Mouse (Mus musculus): ENCODE data around the gene Olfr1153. TPM values are rescaled to one million over a fixed set of nuclear protein-coding genes. Genes with fewer than 3 reads are reported as not detected.

The Olfr1153 gene
- not detected in 2 replicates for polyA plus RNA-seq (2015; fragmentation: Nextera tagmentation; extraction: Ambion mirVana)

DNA sequence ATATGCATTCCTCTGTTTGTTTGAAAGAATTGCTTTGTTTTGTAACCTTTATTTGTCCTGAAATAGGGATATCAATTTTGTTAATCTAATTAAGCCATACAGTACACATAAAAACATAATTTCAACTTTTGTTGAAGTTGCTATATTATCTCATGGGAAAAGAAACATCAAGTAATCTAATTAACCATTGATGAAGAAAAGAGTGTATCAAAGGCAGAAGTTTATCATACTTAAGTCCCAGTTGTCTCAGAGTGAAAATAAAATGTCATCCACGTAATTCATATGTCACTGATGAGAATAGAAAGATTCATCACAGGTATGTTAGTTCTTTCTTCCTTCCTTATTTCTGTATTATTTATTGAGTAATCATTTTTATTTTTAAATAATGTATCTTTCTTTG, at the start of gene Olfr1153:
Gene Olfr1153 (plus strand): TSS at position 301 of the 400 bp plus-strand sequence.
- Histone ChIP-seq H3K4me1 (replicated peaks) (no peaks in the 10 kb centered on the region), H3K4me3 (no peak within 1 kb of the TSS), H3K27ac (no peak within 1 kb of the TSS), H3K36me3 (no peaks in the 10 kb centered on the region), H3K9me3 (no peaks in the 10 kb centered on the region), H3K9ac (no peak within 1 kb of the TSS), H3K27me3 (no peaks in the 10 kb centered on the region), H3K4me2 (no peak within 1 kb of the TSS)
- WGBS, result 74% methylated on average over 1 of the region's 1 CpGs
- ATAC-seq (ENCODE audit: low FRiP score), result no peak

- 95% methylated on average over 1 of the region's 1 CpGs for WGBS
- Histone ChIP-seq H3K27me3 (no peaks in the 10 kb centered on the region), H3K9me3 (no peaks in the 10 kb centered on the region), H3K36me3 (no peaks in the 10 kb centered on the region), H3K4me3 (no peak within 1 kb of the TSS), H3K27ac (no peak within 1 kb of the TSS), H3K9ac (no peak within 1 kb of the TSS), H3K4me2 (no peak within 1 kb of the TSS), H3K4me1 (replicated peaks) (no peaks in the 10 kb centered on the region)
- no peak for ATAC-seq (ENCODE audit: low FRiP score)
Measured at GRCm38 (mm10) chr2:87855562-87855961, 39.2 kb upstream of the Olfr1153 start, which contains the start of gene Olfr1151. Gene Olfr1151, plus strand, starts transcription at chr2:87855862.

DNA sequence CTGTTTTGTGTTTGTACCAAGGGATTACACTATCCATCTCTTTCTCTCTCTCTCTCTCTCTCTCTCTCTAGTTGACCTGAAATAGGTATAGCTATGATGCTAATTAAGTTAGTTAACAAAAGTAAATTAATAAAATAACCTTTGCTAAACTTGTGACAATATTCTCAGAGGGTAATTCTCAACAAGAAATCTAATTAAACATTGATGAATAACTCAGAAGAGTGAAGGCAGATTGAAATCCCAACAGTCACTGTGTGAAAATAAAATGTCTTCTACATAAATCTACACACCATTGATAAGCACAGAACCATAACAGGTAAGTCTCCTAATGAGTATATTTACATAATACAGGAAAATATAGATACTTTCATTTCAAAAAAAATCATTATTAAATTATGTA, 28.6 kb upstream of the Olfr1153 start, which contains the start of gene Olfr1152:
Gene Olfr1152 (plus strand): TSS at position 301 of the 400 bp plus-strand sequence.
- Histone ChIP-seq H3K9ac (no peak within 1 kb of the TSS), H3K4me1 (replicated peaks) (no peaks in the 10 kb centered on the region), H3K27me3 (no peaks in the 10 kb centered on the region), H3K36me3 (no peaks in the 10 kb centered on the region), H3K4me2 (no peak within 1 kb of the TSS), H3K9me3 (no peaks in the 10 kb centered on the region), H3K27ac (no peak within 1 kb of the TSS), H3K4me3 (no peak within 1 kb of the TSS)
- no peak for ATAC-seq (ENCODE audit: low FRiP score)

GRCm38 (mm10) chr2:87905066-87905465, 10.3 kb downstream of the Olfr1153 start, which contains the start of gene Olfr1154:
Gene Olfr1154, minus strand, starts transcription at chr2:87905166.
- H3K4me1 ChIP-seq (replicated peaks), result no peaks in the 10 kb centered on the region
- H3K27me3 ChIP-seq, result no peaks in the 10 kb centered on the region
- no peak within 1 kb of the TSS for H3K4me2 ChIP-seq
- H3K4me3 ChIP-seq, result no peak within 1 kb of the TSS
- WGBS, result 90% methylated on average over 1 of the region's 1 CpGs
- H3K27ac ChIP-seq, result no peak within 1 kb of the TSS
- H3K9me3 ChIP-seq, result no peaks in the 10 kb centered on the region
- no peaks in the 10 kb centered on the region for H3K36me3 ChIP-seq
- no peak within 1 kb of the TSS for H3K9ac ChIP-seq
- no peak for ATAC-seq (ENCODE audit: low FRiP score)

DNA sequence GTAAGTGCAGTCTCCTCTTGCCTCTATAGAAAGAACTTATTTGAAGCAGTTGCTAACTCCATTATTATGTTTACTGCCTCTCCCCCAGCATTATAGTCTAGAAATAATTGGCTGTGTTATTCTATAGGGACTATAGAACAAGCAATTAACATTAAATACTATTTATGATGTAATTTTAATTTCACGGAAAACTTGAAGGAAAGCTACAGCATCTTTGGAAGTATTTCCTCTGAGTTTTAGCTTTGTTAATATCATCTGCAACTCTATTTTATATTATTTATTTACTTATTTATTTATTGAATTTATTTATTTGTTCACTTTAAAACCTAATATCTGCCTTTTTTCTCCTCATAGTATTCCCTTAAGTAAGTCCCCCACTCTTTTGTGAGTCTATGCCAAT, 50.3 kb downstream of the Olfr1153 start, which contains the start of gene Olfr1155:
Gene Olfr1155 (minus strand): TSS at position 101 of the 400 bp plus-strand sequence.
- Histone ChIP-seq H3K36me3 (no peaks in the 10 kb centered on the region), H3K4me1 (replicated peaks) (no peaks in the 10 kb centered on the region), H3K4me2 (no peak within 1 kb of the TSS), H3K4me3 (no peak within 1 kb of the TSS), H3K9ac (no peak within 1 kb of the TSS), H3K27ac (no peak within 1 kb of the TSS), H3K27me3 (no peaks in the 10 kb centered on the region), H3K9me3 (no peaks in the 10 kb centered on the region)
- 97% methylated on average over 1 of the region's 1 CpGs for WGBS
- ATAC-seq (ENCODE audit: low FRiP score), result no peak

Other genes with a start within 250 kb of the Olfr1153 start
- gene Olfr1133, start 247.6 kb upstream of the Olfr1153 start, polyA plus RNA-seq (2015; fragmentation: Nextera tagmentation; extraction: Ambion mirVana), result not detected in 2 replicates
- gene Olfr1134, start 236.5 kb upstream of the Olfr1153 start, polyA plus RNA-seq (2015; fragmentation: Nextera tagmentation; extraction: Ambion mirVana), result not detected in 2 replicates
- not detected in 2 replicates for gene Olfr1135, start 221.3 kb upstream of the Olfr1153 start, polyA plus RNA-seq (2015; fragmentation: Nextera tagmentation; extraction: Ambion mirVana)
- gene Olfr1136, start 201.0 kb upstream of the Olfr1153 start, polyA plus RNA-seq (2015; fragmentation: Nextera tagmentation; extraction: Ambion mirVana), result not detected in 2 replicates
- gene Olfr1137, start 181.8 kb upstream of the Olfr1153 start, polyA plus RNA-seq (2015; fragmentation: Nextera tagmentation; extraction: Ambion mirVana), result not detected in 2 replicates
- gene Olfr1138, start 155.0 kb upstream of the Olfr1153 start, polyA plus RNA-seq (2015; fragmentation: Nextera tagmentation; extraction: Ambion mirVana), result not detected in 2 replicates
- gene Olfr1140, start 151.2 kb upstream of the Olfr1153 start, polyA plus RNA-seq (2015; fragmentation: Nextera tagmentation; extraction: Ambion mirVana), result not detected in 2 replicates
- gene Olfr1141, start 141.0 kb upstream of the Olfr1153 start, polyA plus RNA-seq (2015; fragmentation: Nextera tagmentation; extraction: Ambion mirVana), result not detected in 2 replicates
- gene Olfr152, start 115.5 kb upstream of the Olfr1153 start, polyA plus RNA-seq (2015; fragmentation: Nextera tagmentation; extraction: Ambion mirVana), result not detected in 2 replicates
- gene Olfr1143, start 94.4 kb upstream of the Olfr1153 start, polyA plus RNA-seq (2015; fragmentation: Nextera tagmentation; extraction: Ambion mirVana), result not detected in 2 replicates
- not detected in 2 replicates for gene Olfr1145, start 85.1 kb upstream of the Olfr1153 start, polyA plus RNA-seq (2015; fragmentation: Nextera tagmentation; extraction: Ambion mirVana)
- not detected in 2 replicates for gene Olfr1148, start 64.4 kb upstream of the Olfr1153 start, polyA plus RNA-seq (2015; fragmentation: Nextera tagmentation; extraction: Ambion mirVana)
- gene Olfr1150-ps1, start 51.0 kb upstream of the Olfr1153 start, polyA plus RNA-seq (2015; fragmentation: Nextera tagmentation; extraction: Ambion mirVana), result not detected in 2 replicates
- not detected in 2 replicates for gene Olfr1151, start 39.1 kb upstream of the Olfr1153 start, polyA plus RNA-seq (2015; fragmentation: Nextera tagmentation; extraction: Ambion mirVana)
- not detected in 2 replicates for gene Olfr1152, start 28.5 kb upstream of the Olfr1153 start, polyA plus RNA-seq (2015; fragmentation: Nextera tagmentation; extraction: Ambion mirVana)
- gene Olfr1154, start 10.2 kb downstream of the Olfr1153 start, polyA plus RNA-seq (2015; fragmentation: Nextera tagmentation; extraction: Ambion mirVana), result not detected in 2 replicates
- not detected in 2 replicates for gene Olfr1155, start 50.2 kb downstream of the Olfr1153 start, polyA plus RNA-seq (2015; fragmentation: Nextera tagmentation; extraction: Ambion mirVana)
- gene Olfr1156, start 58.1 kb downstream of the Olfr1153 start, polyA plus RNA-seq (2015; fragmentation: Nextera tagmentation; extraction: Ambion mirVana), result not detected in 2 replicates
- gene Olfr1157, start 73.3 kb downstream of the Olfr1153 start, polyA plus RNA-seq (2015; fragmentation: Nextera tagmentation; extraction: Ambion mirVana), result not detected in 2 replicates
- gene Olfr74, start 79.7 kb downstream of the Olfr1153 start, polyA plus RNA-seq (2015; fragmentation: Nextera tagmentation; extraction: Ambion mirVana), result not detected in 2 replicates
- not detected in 2 replicates for gene Olfr1158, start 95.2 kb downstream of the Olfr1153 start, polyA plus RNA-seq (2015; fragmentation: Nextera tagmentation; extraction: Ambion mirVana)
- not detected in 2 replicates for gene Olfr1160, start 113.3 kb downstream of the Olfr1153 start, polyA plus RNA-seq (2015; fragmentation: Nextera tagmentation; extraction: Ambion mirVana)
- not detected in 2 replicates for gene Olfr1161, start 127.8 kb downstream of the Olfr1153 start, polyA plus RNA-seq (2015; fragmentation: Nextera tagmentation; extraction: Ambion mirVana)
- gene Olfr73, start 142.7 kb downstream of the Olfr1153 start, polyA plus RNA-seq (2015; fragmentation: Nextera tagmentation; extraction: Ambion mirVana), result not detected in 2 replicates
- gene Olfr1162, start 156.2 kb downstream of the Olfr1153 start, polyA plus RNA-seq (2015; fragmentation: Nextera tagmentation; extraction: Ambion mirVana), result not detected in 2 replicates
- not detected in 2 replicates for gene Olfr1163, start 176.9 kb downstream of the Olfr1153 start, polyA plus RNA-seq (2015; fragmentation: Nextera tagmentation; extraction: Ambion mirVana)
- not detected in 2 replicates for gene Olfr1164, start 199.0 kb downstream of the Olfr1153 start, polyA plus RNA-seq (2015; fragmentation: Nextera tagmentation; extraction: Ambion mirVana)
- not detected in 2 replicates for gene Olfr1166, start 233.3 kb downstream of the Olfr1153 start, polyA plus RNA-seq (2015; fragmentation: Nextera tagmentation; extraction: Ambion mirVana)

All from hindbrain, embryonic 13.5 days (tissue).